Mouse (Mus musculus) layer of hippocampus, postnatal 14 days (tissue): ENCODE data around the gene St8sia4. TPM values are rescaled to one million over a fixed set of nuclear protein-coding genes. Genes with fewer than 3 reads are reported as not detected.

ENCODE experiments used
- DNase-seq, 2 experiments: peaks; one replicate each; pipeline ENCODE4 v3.0.0; 2021 to 2022; ENCODE audit warnings: low spot score in 2 of 2, mixed read lengths in 1 of 2
- long read RNA-seq, 2 experiments: library from polyadenylated mRNA; stranded (forward); transcript quantifications; one replicate each; pipeline ENCODE4 v2.0.0; 2021
- total RNA-seq, 2 experiments: library from RNA; stranded (reverse); gene quantifications; 2 replicates each; pipeline ENCODE4 v1.2.3; 2021

The St8sia4 gene
- total RNA-seq = 10 to 100 TPM; 11.4 to 12.7 TPM
- long read RNA-seq, experiment 1, full-length matches to known transcripts = 2 of 3 reads
- long read RNA-seq, experiment 1, partial matches to known transcripts = 0 of 3 reads
- long read RNA-seq, experiment 1, other reads (novel, unspliced or antisense) = 1 of 3 reads
- long read RNA-seq, experiment 2, full-length matches to known transcripts = 5 of 5 reads
- long read RNA-seq, experiment 2, partial matches to known transcripts = 0 of 5 reads
- long read RNA-seq, experiment 2, other reads (novel, unspliced or antisense) = 0 of 5 reads

DNA sequence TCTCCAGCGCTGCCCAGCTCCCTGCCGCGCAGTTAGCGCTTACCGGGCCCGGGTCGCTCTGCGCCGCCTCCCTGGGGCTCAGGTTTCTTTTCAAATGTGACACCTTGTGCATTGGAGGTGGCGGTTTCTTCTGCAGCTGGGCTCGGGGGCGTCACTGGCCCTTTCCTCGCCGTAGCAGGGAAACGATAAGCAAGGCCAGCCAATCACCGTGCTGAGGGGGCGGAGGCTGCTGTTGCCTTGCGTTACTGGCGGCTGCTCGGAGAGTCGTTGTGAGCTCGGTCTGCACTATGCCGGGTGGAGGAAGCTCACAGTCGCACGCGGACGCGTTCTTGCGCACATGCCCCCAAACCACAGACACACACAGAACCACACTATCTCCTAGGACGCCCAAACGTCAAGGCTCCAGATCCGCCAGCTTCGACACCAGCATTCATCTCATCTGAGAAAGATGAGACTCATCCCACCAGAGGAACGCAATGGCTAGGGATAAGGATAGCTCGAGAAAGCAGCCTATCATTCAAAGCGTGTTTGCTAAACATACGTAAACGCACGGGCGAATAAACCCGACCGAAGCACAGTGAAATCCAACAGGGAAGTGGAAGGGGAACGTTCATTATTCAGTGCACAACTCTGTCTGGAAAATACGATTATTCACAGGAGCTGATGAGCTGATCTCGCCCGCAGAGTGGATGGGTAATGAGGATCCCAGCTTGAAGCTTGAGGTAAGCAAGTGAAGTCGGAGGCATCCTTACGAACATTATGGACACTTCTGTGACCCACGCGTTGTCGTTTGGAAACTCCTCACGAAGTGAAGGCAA lies at the start of gene St8sia4:
TSS of gene St8sia4 (minus strand) at position 137 of the 818 bp plus-strand sequence.
- DNase-seq = peak; percentile 84 to 89

DNA sequence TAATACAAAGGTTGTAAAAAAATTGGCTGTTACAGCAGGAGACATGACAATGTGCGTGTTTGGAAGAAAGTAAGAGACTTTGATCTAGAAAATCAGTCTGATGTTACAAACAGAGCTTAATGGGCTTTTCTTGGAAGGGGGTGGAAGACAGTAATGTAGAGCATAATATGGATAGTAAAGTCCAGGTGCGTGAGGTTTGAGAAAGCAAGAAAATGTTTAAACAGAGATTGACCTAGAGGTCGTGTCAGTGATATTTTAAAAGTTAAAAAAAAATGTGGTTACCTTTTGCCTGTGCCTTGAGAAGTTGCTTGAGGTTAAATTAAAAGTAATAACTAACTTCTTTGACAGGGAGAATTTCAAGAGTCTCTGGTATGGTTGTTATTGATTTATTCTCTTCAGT lies 41.8 kb upstream of the St8sia4 start:
- DNase-seq = no peak

DNA sequence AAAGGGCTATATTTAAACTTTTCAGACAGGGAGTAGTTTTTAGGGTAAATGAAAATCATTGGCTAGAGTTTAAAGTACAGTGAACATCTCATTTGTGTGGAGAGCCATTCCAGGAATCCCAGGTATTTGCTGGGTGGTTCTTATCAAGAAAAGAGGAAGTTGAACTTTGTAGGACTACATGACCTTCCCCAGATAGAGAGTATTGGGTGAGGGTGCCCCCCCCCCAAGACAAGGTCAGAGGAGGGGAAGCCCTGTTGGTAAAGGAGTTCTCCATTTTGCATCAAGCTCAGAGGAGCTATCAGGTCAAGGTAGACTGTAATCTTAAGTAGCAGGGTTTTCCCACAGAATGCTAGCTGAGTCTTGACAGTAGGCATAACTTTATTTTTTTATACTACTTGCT lies 32.5 kb upstream of the St8sia4 start:
- DNase-seq = no peak

DNA sequence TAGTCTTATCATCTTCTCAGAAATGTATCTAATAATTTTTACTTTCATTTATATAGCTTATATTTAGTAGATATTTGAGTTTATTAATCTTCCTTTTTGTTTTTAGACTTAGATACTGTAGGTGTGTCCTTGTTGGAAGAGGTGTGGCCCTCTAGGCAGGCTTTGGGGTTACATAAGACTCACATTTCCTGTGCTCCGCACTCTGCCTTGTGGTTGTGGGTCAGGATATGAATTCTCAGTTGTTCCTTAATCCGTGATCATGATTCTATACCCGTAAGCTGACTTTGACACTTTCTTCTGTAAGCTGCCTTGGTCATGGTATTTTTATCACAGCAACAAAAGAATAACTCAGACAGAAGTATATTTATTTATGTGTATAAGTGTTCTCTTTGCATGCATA lies 6.7 kb upstream of the St8sia4 start:
- no peak for DNase-seq

DNA sequence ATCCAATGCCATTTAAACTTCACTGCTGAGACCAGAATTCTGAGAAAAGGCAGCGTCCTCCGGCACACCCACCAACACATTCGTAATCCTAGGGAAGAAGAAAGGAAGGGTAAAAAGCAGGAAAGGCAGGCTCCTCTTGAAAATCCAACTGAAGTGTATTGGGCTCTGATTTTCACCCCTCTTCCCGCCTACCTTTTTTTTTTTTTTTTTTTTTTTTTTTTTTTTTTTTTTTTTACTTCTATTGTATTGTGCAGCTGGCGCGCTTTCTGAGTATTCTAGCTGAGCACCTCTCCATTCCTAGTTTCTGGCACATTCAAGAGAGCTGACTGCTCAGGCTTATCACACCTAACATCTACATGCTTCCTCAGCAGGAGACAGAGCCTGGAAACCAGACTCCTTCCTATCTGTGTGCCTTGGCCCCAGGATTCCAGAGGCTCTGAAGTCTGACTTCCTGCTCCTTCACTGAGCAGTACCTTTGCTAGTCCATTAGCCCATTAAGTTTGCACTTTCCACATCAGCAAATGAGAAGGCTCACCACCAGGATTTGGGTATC lies 958 bp upstream of the St8sia4 start:
- DNase-seq = no peak

DNA sequence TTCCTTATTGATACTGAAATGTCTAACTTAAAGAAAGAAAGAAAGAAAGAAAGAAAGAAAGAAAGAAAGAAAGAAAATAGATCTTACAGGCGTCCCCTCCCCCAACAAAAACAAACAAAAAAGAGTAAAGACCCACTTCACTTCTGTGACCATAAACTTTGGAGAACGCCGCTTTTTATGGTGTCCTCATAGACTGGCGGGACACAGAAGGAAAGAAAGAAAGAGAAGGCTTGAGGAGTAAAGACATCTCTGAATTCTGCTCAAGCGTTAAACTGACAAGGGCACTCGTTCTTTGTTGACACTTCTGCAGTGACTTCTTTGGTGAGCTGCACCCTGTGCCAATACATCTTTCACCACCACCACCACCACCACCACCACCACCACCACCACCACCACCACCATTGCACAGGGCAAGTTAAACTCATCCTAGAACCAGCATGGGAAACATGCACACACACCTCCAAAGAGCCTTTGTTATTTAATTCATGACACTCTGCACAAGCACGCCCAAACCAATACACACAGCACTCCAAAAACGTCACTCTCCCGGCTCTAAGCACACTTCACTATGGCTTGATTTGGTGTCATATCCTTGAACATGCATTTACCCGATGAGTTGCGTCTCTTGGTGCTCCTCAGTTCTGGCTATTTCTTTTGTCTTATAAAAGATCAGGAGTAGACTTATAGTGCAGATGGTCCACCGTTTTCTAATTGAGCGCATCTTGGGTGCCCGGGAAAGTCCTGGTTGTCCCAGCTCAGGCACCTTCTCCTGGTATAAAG lies 640 bp downstream of the St8sia4 start:
- peak; percentile 6 to 22 for DNase-seq

DNA sequence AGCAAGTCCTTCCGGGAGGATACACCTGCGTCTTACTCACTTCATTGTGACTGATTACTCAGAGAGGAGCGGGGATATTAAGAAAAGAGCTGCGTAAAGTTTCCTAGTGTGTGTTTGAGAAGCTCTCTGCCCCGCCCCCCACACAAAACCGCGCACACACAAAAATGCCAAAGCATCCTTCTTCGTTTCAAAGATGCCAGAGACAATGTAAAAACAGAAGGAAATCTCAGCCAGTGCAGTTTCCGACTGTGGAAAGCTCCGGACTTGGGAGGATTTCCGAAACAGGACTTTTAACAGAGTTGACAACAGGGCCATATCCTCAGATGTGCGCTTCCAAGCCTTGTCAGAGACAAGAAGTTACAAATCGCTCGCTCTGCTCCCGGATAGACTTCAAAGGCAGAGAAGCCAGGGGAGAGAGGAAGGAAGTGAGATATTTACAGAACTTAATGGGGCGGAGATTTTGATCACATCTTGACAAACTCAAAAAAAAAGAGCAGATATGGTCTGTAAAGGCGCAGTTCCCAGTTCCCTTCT lies 1.4 kb downstream of the St8sia4 start:
- peak in 1 of 2 experiments; percentile 6 for DNase-seq

DNA sequence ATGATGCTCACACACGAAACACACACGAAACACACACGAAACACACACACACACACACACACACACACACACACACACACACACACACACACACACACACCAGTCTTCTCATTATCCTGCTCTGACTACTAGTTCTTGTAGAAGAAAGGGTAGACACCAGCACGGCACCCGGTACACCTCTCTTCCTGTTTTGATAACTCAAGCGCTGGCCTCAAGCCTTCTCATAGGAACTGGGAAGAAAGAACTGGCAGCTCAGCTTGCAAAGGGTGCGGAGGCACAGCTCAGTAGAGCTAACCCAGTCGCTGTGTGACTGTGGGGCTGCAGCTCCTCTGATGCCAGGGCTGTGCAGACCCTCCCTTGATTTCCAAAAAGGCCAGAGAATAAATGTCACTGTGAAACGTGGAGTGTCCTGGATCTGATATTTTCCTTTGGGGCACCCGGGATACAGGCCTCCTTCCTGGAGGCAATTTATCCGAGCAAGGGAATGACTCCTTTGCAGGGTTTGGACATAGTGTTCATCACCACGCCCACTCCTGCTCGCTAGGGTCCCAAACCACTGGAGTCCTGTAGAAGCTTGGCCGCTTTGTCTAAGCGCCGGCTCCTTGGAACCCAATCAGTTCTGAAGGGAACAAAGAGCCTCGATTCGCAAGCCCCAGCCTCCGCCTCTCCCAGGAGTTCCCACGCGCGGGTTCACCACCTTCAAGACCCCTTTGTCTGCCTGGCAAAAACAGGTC lies 2.2 kb downstream of the St8sia4 start:
- peak; percentile 16 for DNase-seq

DNA sequence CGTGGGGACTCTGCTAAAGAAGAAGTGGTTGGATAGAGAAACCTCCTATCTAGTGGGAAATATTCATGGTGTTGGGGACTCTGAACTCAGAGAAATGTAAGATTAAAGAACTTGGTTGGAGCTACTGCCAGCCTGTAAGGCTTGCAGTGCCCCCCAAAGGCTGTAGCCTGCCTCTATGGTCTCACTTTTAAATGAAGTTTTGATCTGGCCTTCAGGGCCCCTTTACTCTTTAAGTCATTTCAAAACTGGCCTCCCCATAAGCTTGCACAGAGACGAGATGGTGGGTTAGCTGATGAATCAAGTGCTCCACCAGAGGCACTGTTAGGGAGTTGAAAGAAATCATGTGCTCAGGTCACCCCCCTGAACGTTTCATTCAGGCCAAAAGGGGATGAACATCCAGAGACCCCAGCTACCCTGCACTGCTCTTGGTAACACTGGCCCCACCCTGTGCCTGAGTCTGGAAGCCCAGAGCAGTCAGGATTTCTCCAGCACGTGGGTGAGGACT lies 3.0 kb downstream of the St8sia4 start:
- peak; percentile 9 to 28 for DNase-seq

DNA sequence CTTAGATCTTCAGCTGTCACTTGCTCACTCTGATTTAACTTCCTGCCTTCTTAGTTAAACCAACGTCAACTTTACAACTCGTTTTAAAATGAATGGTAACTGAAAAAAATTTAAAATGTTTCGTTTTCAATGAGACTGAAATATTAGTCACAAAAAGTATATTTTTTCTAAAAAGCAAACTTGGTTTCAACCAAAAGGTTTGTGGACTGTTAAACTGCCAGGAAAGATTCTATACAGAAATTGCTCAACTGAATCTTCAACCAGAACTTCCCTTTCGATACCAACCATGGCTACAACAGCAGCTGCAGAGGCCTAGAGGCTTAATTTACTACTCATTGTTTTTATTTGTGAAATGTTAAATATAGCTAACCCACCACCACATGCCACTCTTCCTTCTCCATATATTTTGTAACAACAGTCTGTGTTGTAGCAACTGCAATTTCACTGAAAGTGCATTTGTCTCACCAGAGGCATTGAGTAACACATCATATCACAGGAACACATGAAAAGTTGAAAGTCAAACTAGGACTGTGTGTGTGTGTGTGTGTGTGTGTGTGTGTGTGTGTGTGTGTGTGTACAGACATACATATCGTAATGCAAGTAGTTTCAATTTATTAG lies 10.2 kb downstream of the St8sia4 start:
- no peak for DNase-seq

DNA sequence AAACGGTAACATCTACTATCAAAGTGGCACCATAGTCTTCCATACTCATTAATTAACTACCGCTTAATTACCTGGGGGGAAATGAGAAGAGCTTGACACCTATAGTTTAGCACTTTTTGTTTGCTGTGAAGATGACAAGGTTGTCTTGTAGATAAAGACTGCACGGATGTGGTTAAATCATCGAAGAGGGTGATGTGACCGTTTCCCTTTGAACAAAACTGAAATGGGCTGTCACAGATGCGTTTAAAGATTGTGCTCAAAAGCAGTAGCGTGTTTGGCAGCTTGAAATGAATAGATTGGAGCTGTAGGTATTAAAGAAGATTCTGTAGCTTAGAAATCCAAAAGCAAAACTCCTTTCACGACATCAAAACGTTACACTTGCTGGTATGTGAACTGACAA lies 11.8 kb downstream of the St8sia4 start:
- no peak for DNase-seq

DNA sequence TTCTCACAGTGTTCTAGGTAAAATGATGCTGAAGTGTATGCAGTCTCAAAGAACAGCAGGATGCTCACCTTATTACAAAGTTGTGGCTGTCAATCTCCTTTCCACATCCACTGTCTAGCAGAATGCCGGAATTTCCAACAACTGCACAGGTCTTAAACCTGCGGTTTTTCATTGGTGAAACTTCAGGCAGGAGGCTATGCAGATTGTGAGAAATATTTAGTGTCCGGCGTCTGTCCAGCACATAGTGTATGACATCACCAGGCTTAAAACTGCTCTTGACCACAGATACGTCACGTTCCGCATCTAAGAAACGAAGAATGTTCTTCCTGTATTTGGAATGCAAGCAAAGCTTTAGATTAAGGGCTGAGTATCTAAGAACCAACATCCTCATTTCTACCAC lies 13.9 kb downstream of the St8sia4 start:
- no peak for DNase-seq

DNA sequence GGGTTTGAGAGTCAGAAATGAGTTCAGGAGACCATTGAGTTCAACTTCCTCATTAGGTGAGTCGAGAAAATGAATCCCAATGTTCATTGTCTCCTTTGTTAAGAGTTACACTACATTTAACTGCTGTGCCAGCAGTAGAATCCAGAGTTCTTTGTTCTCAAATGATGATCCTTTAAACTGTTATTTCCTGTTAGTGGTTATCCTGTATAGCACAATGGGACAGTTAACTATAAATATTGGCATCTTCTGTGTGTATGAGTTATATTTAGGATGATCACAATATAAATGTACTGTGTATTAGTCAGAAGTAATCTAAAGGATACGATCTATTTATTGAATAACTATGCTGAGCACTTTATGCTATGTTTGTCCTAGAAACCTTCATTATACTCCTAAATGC lies 23.1 kb downstream of the St8sia4 start:
- DNase-seq = no peak

DNA sequence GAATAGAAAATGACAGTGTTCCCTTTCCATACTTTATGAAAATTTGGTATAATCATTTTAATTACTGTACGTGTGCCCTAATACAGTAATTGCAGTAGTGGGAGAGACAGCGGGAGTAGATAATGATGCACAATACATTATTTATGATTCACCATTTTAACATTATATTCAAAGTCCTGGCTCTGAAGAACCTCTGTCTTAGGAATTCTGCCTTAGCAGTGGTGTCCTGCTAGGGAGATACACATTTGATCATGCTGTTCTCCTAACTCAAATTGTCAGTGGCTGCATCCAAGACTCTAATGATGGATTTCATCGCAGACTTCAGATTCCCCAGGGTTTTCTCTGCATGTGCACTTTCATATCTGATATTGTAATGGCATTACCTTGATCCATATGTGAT lies 28.4 kb downstream of the St8sia4 start:
- DNase-seq = no peak

DNA sequence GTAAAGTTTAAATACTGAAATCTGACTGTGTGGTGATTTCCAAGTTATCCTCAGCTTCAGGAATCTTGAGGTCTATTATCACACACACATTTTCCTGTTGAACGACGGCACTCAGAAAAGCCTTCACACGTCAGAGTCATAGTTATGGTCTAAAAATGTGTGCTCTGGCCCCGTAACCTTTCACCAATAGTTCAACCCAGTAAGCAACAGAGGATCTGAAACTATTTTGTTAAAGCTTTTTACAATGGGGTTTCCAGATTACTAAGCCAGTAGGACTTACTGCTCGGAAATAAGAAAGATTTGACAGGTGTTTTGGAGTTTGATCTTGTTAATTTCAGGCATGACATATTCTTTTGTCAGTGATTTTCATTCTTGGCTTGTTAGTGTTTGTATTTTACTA lies 43.0 kb downstream of the St8sia4 start:
- no peak for DNase-seq

DNA sequence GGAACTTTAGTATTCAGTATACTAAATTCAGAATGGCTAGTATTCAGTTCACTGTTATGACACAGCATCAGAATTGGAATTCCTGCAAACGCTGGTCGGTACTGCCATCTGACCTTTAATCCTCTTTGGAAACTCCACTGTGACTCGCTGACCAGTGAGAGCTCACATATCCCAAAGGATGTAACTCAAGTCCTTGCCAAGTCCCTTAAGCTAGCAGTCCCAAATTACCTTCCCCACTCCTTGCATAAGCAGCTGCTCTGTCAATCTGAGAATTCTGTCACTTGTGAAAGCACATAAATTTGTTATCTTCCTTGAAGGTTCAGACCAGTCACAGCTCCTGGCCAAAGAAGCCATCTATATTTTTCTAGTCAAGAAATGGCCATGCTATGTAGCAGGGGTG lies 48.7 kb downstream of the St8sia4 start:
- no peak for DNase-seq

DNA sequence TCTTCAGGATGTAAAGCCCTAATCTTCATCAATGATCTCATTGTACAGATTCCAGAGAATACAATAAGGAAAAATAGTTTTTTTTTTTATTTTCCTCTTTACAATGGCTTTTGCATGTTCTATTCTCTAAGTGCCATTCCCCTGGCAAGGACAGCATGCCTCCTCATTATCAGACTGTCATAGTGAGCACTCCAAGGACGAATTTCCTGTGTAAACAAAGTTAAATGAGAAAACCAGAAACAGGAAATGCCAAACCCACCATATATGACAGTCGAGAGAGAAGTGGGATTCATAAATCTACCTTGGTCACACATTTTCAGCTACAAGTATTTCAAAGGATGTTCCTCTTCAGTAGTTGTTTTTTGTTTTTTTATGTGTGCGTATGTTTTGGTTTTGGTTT lies 49.2 kb downstream of the St8sia4 start:
- no peak for DNase-seq

DNA sequence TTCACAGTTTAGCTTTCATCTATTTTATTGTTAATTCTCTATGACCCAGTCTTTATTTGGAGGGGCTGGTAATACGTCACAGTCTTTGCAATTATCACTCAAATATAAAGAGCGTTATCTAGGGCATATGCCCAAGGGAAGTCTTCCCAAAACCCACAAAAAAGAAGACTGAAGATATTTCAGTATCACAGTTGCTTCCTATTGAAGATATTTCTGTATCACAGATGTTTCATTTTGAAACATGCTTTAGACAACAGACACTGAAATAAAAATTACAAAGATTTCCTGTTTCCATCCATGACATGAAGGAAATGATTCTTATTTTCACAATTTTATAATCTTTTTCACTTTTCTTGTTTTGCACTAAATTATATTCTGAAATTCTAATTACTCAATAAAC lies 57.4 kb downstream of the St8sia4 start:
- DNase-seq = no peak

DNA sequence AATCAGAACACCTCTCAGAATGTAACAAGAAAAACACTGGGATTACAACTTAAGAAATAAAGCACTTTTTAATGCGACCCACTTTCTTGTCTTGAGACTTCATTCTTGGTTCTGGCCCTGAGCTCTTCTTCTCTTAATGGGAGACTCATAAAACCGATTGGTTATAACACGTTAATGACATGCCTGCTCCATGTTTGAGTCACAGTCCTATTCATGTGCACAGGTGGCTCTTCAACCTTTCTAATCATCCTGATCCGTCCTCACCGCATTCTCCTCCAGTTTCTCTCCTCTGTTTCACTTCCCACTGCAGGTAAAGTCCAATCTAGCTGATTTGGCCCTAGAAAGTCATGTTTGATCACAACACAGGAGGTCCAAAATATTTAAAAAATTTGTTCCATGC lies 58.3 kb downstream of the St8sia4 start:
- DNase-seq = no peak

DNA sequence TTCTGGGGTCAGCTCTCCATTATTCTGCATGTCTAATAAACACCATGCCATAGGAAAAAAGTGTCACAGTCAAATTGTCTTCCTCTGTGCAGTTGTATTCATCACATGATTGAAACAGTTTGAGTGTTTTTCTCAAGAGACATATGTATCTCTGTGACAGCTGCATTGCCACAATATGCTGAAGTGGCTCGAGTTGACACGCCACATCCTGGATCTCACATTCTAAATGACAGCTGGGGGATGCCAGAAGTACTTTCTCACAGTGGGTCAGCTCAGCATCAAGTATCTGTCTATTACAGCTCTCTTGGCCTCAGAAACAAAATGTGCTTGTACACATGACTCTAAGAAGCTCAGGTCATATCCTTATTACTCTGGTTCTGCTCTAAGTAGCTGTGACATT lies 61.9 kb downstream of the St8sia4 start:
- no peak for DNase-seq
